Comparison of ENCODE assay signal across 18 mouse cellular contexts in genomic region chr2:150660668-150661451, GRCm38 (mm10). TPM values are rescaled to one million over a fixed set of nuclear protein-coding genes. Genes with fewer than 3 reads are reported as not detected.
DNase-seq lines count a peak whose midpoint lies in the region; ATAC-seq and TF ChIP-seq lines count a peak whose summit lies in the region.
"Had no signal": no experiment of that assay in that cellular context is flagged by ENCODE, and none has a peak within 500 bp of the region (broad histone marks: within the 10 kb centered on the region; RNA-seq: fewer than 3 reads in every experiment).

No protein-coding gene starts in this region.

- no peak for TF ChIP-seq POLR2A in small intestine, adult 2 months (IDR thresholded peaks at IDR 0.05; ENCODE audit: low read depth, low read length)

- peaks cover 16% of the 10 kb centered on the region for H3K4me1 ChIP-seq in small intestine, adult 2 months (ENCODE audit: control insufficient read depth, insufficient read depth, insufficient read length, low read length)
- H3K4me1 ChIP-seq: embryonic facial prominence, embryonic 13.5 days had no signal

- 55% methylated on average over 5 of the region's 5 CpGs for WGBS in small intestine, adult 2 months

- no peak for DNase-seq in frontal cortex, postnatal 14 days (ENCODE audit: low spot score in 2 of 2)
- DNase-seq in layer of hippocampus, adult 2 months (ENCODE audit: low spot score in 2 of 2), result no peak
- no peak for DNase-seq in layer of hippocampus, postnatal 25 days (ENCODE audit: extremely low spot score in 1 of 2, low spot score in 1 of 2)
- peak; percentile 42 for DNase-seq in kidney, adult 18-20 months
- DNase-seq in cerebellum, postnatal 36 days, result no peak
- DNase-seq in adrenal gland, postnatal 25 days, result no peak
- DNase-seq: B cell, adult 2 months; cerebellum, adult 9-11 months; thymus, adult 18-20 months had no signal

- peaks cover 15% of the 10 kb centered on the region for H3K36me3 ChIP-seq in small intestine, adult 2 months (ENCODE audit: control insufficient read depth, insufficient read depth, low read length)
- H3K36me3 ChIP-seq: embryonic facial prominence, embryonic 13.5 days; heart, embryonic 15.5 days had no signal

- H3K27me3 ChIP-seq in small intestine, adult 2 months (ENCODE audit: control insufficient read depth, insufficient read depth, low read length), result no peaks in the 10 kb centered on the region
- H3K27me3 ChIP-seq: heart, embryonic 15.5 days had no signal

- no peak overlapping the region for H3K4me3 ChIP-seq in layer of hippocampus, adult 2 months
- no peak overlapping the region for H3K4me3 ChIP-seq in small intestine, adult 2 months (ENCODE audit: low read depth, low read length)
- H3K4me3 ChIP-seq: embryonic facial prominence, embryonic 13.5 days; heart, embryonic 15.5 days; megakaryocyte, embryonic 14.5 days had no signal

- H3K27ac ChIP-seq in layer of hippocampus, adult 2 months, result peak overlapping the region; percentile 78
- peak overlapping the region; percentile 57 for H3K27ac ChIP-seq in small intestine, adult 2 months (ENCODE audit: insufficient read depth, low read depth, low read length)
- H3K27ac ChIP-seq: embryonic facial prominence, embryonic 13.5 days; heart, embryonic 15.5 days had no signal

- TF ChIP-seq CTCF in layer of hippocampus, adult 2 months (conservative IDR thresholded peaks at IDR 0.05), result no peak
- no peak for TF ChIP-seq CTCF in small intestine, adult 2 months (IDR thresholded peaks at IDR 0.05; ENCODE audit: extremely low read depth, insufficient read length, insufficient replicate concordance, low read depth, low read length)

- peak; percentile 64 for ATAC-seq in frontal cortex, adult (ENCODE audit: low TSS enrichment)
- ATAC-seq: activated CD4-positive, CD25-positive, alpha-beta regulatory T cell, adult 4 months had no signal

RNA-seq across cellular contexts. Expression of gene Acss1, which starts 7.4 kb away (rescaled TPM):
- 10 to 100 TPM; 26.4 to 26.8 TPM for total RNA-seq in layer of hippocampus, adult 2 months (2021)
- total RNA-seq in layer of hippocampus, postnatal 25 days (2021), result 10 to 100 TPM; 22.9 to 32.2 TPM
- polyA plus RNA-seq in small intestine, adult 2 months (2012; rRNA removed), result 133 and 151 TPM in 2 replicates
- 17.3 and 23.4 TPM in 2 replicates for total RNA-seq in adrenal gland, postnatal 25 days (2021)

RNA-seq across cellular contexts. Expression of gene Vsx1, which starts 28.3 kb away (rescaled TPM):
- under 1 TPM in 1 of 2 experiments, not detected in 1; 0.12 TPM for total RNA-seq in layer of hippocampus, adult 2 months (2021)
- total RNA-seq in layer of hippocampus, postnatal 25 days (2021), result under 1 TPM in 1 of 2 experiments, not detected in 1; 0.07 TPM
- polyA plus RNA-seq in small intestine, adult 2 months (2012; rRNA removed), result not detected in 2 replicates
- not detected in 2 replicates for total RNA-seq in adrenal gland, postnatal 25 days (2021)
- total RNA-seq: gastrocnemius, adult 18-20 months; MEL had no signal
- polyA plus RNA-seq: activated CD4-positive, CD25-positive, alpha-beta regulatory T cell, adult 4 months; embryonic facial prominence, embryonic 13.5 days; heart, embryonic 15.5 days; liver, embryonic 16.5 days had no signal

RNA-seq across cellular contexts. Expression of gene Apmap, which starts 52.5 kb away (rescaled TPM):
- 10 to 100 TPM; 56.7 to 57.2 TPM for total RNA-seq in layer of hippocampus, adult 2 months (2021)
- 10 to 100 TPM; 52.4 to 58.0 TPM for total RNA-seq in layer of hippocampus, postnatal 25 days (2021)
- polyA plus RNA-seq in small intestine, adult 2 months (2012; rRNA removed), result 28.5 and 37.7 TPM in 2 replicates
- 115 and 122 TPM in 2 replicates for total RNA-seq in adrenal gland, postnatal 25 days (2021)
